Mouse (Mus musculus) intestine, embryonic 16.5 days (tissue): Measurements from ENCODE around the gene Rnf180. TPM values are rescaled to one million over a fixed set of nuclear protein-coding genes. Genes with fewer than 3 reads are reported as not detected.

ENCODE experiments used
- ATAC-seq: fragments of 200-750 bp; cut with Nextera tagmentation; 2 replicates; pipeline ENCODE4 v1.8.0; 2017; ENCODE audit warnings: moderate TSS enrichment, moderate library complexity
- H3K27ac ChIP-seq: fragments of 300-500 bp; sonication (generic); 2 replicates; pipeline ENCODE4 v1.5.1; 2014; ENCODE audit warnings: mild to moderate bottlenecking, low read length
- H3K27me3 ChIP-seq: fragments of 300-500 bp; sonication (generic); replicated peaks from 2 replicates; pipeline ENCODE4 v1.6.1; 2014; ENCODE audit warnings: low read length, control low read depth, mixed read lengths; ENCODE audit not compliant: control insufficient read depth, insufficient read depth
- H3K36me3 ChIP-seq: fragments of 300-500 bp; sonication (generic); 2 replicates; pipeline ENCODE4 v1.6.1; 2014; ENCODE audit warnings: low read length, control low read depth; ENCODE audit not compliant: control insufficient read depth, insufficient read depth
- H3K4me1 ChIP-seq: fragments of 300-500 bp; sonication (generic); 2 replicates; pipeline ENCODE4 v1.6.1; 2014; ENCODE audit warnings: low read length, control low read depth, mixed read lengths; ENCODE audit not compliant: control insufficient read depth, insufficient read depth
- H3K4me2 ChIP-seq: fragments of 300-500 bp; sonication (generic); 2 replicates; pipeline ENCODE4 v1.6.1; 2014; ENCODE audit warnings: low read depth, low read length, control low read depth
- H3K4me3 ChIP-seq: fragments of 300-500 bp; sonication (generic); 2 replicates; pipeline ENCODE4 v1.5.1; 2014; ENCODE audit warnings: mild to moderate bottlenecking, low read length
- H3K9ac ChIP-seq: fragments of 300-500 bp; sonication (generic); 2 replicates; pipeline ENCODE4 v1.6.1; 2014; ENCODE audit warnings: low read depth, low read length
- H3K9me3 ChIP-seq: fragments of 300-500 bp; sonication (generic); 2 replicates; pipeline ENCODE4 v1.6.1; 2016; ENCODE audit warnings: low read length, control low read depth; ENCODE audit not compliant: control insufficient read depth
- WGBS: fragments of 180-500 bp; shearing (Covaris S2); extraction: QIAGEN DNeasy Blood & Tissue Kit; methylation state at CpG from one replicate; pipeline ENCODE4 v1.1.7; 2014; 5-methylcytosine and 5-hydroxymethylcytosine counted together
- polyA plus RNA-seq: library from polyadenylated mRNA; unstranded; fragments of >200 nt; fragmentation: Nextera tagmentation; extraction: Ambion mirVana; gene quantifications from 2 replicates; pipeline ENCODE4 v1.2.1, GENCODE M21; 2015

Gene Rnf180
- polyA plus RNA-seq, 1 experiment from 2014 or later, result 2.4 TPM

DNA sequence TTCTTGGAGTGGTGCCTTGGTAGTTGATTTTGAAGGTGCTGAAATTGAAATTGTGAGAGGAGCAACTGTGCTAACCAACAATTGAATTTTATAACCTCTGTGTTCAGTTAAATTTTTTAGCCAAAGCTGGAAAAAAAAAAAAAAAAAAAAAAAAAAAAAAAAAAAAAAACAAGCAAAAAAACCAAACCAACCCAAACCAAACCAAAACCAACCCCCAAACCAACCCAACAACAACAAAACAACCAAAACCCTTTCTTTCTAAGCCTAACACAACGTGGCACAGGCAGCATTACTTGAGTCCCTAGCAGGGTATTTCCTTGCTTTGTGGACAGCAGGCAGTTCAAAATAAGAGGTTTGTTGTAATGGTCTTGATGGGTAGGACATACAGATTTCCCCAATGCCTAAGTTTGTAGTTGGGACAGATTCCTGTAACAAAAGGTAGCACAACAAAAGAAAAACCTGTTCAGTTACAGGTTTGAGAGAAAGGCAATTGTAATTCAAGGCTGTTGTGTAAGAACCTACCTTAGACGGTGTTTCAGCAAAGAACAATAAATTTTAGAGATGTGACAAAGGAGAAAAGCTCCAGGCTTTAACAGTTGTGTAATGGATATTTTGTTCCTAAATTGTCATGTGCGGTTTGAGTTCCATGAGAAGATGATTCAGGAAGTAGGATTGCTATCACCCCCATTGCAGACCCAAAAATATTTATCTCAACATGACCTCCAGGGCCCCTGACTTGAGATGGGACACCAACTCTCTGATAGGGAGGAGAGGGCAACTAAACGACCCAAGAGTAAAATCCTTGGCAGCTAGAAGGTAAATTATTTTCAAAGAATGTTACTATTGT, 4.8 kb upstream of the Rnf180 start:
- ATAC-seq, result no peak
- 0 out of 2 replicates have a peak, but pooled peaks cover 3% of the 10 kb centered on the region for H3K27me3 ChIP-seq
- H3K4me2 ChIP-seq, result no peak overlapping the region
- no peak overlapping the region for H3K9ac ChIP-seq
- H3K4me3 ChIP-seq, result no peak overlapping the region
- H3K27ac ChIP-seq, result no peak overlapping the region
- H3K36me3 ChIP-seq, result no peaks in the 10 kb centered on the region
- 0 out of 2 replicates have a peak, but pooled peaks cover 3% of the 10 kb centered on the region for H3K4me1 ChIP-seq
- no peaks in the 10 kb centered on the region for H3K9me3 ChIP-seq
- WGBS, result 57% methylated on average over 4 of the region's 4 CpGs

DNA sequence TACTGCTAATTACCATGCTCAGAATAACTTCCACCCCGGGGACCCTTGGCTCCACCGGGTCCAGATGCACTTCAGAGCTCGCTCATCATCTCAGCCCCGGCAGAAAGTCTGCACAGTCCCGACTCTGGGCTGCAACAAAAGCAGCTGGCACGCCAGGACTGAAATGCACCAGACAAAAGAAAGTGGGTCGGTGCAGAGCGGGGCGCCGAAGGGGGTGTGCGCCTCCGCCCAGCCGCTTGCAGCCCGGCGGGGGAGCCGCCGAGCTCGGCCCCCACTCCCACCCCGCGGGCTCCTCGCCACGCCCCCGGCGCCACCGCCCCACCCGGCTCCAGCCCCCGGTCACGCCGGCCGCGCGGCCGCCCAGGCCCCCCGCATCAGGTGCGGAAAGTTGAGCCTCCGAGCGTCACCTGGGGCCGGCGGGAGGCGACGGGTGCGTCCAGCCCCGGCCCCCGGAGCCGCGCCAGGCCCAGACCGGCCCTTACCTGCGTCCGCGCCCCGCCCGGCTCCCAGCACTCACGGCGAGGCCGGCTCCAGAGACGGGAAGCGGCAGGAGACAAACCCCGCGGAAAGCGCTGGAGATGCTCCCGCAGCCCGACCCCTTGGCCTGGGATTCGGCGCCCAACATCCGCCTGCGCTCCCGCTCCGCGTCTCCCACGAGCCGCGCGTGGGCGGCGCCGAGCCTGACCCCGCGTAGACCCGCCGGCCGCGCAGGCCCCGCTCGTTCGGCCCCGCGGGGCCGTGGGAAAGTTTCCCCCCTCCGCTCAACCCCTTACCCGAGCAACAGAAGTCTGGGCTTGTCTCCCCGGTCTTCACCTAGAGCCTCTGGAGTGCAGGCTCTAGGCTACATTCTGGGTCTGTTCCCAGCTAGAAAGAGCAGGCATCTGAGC, 591 bp downstream of the Rnf180 start:
- Histone ChIP-seq H3K4me2 (peak overlapping the region; percentile 94), H3K9ac (peak overlapping the region; percentile 77), H3K36me3 (no peaks in the 10 kb centered on the region), H3K27ac (no peak overlapping the region), H3K4me1 (0 out of 2 replicates have a peak, but pooled peaks cover 4% of the 10 kb centered on the region), H3K27me3 (0 out of 2 replicates have a peak, but pooled peaks cover 3% of the 10 kb centered on the region), H3K9me3 (no peaks in the 10 kb centered on the region), H3K4me3 (peak overlapping the region; percentile 73)
- WGBS, result 1% methylated on average over 59 of the region's 91 CpGs
- ATAC-seq, result peak; percentile 91

DNA sequence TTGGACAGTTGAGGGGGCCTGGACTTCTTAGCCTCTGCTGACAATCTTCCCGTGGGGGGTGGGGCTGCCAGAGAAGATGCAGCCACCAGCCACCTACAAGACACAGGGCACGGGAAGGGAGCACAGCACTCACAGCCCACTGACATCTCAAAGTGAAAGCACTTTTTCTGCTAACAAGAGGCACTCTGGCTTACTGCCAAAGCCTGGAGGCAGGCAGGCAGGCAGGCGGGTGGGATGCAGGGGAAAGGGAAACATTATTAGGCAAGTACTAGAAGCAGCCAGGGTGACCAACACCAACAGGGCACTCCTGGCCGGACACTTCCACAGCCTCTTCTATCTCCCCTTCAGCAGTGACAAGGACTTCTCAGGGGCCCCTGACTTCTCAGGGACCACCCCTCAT, 2.8 kb downstream of the Rnf180 start:
- H3K4me3 ChIP-seq, result no peak overlapping the region
- H3K9me3 ChIP-seq, result no peaks in the 10 kb centered on the region
- WGBS, result 29% methylated on average over 4 of the region's 4 CpGs
- no peaks in the 10 kb centered on the region for H3K36me3 ChIP-seq
- peak; percentile 14; the same call in 1 of the 2 replicates for ATAC-seq
- 0 out of 2 replicates have a peak, but pooled peaks cover 4% of the 10 kb centered on the region for H3K4me1 ChIP-seq
- no peak overlapping the region for H3K27ac ChIP-seq
- H3K4me2 ChIP-seq, result peak overlapping the region; percentile 11; the same call in 1 of the 2 replicates
- 0 out of 2 replicates have a peak, but pooled peaks cover 3% of the 10 kb centered on the region for H3K27me3 ChIP-seq
- H3K9ac ChIP-seq, result 0 out of 2 replicates have a peak overlapping the region, but pooled peaks have one; percentile 2

DNA sequence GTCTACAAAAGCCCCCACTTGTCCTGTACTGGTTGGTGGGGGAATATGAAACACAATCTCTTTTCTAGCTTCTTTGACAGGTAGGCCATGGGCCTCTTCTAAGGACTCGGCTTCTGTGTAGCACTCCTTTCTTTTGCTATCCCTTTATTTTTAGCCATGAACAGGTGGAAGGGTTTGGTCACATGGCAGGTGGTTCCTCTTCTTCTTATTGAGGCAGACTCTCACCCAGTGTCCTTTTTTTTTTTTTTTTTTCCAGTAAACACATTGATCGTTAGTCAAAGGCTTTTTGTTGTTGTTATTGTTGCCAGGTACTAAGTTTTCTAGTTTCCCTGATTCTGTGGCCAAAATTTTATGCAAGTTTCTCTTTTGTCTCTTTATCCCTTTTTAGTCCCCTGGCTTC, 4.0 kb downstream of the Rnf180 start:
- Histone ChIP-seq H3K9ac (no peak overlapping the region), H3K9me3 (no peaks in the 10 kb centered on the region), H3K27ac (no peak overlapping the region), H3K4me3 (no peak overlapping the region), H3K4me2 (no peak overlapping the region), H3K4me1 (0 out of 2 replicates have a peak, but pooled peaks cover 4% of the 10 kb centered on the region), H3K36me3 (no peaks in the 10 kb centered on the region), H3K27me3 (0 out of 2 replicates have a peak, but pooled peaks cover 3% of the 10 kb centered on the region)
- WGBS, result 86% methylated on average over 2 of the region's 2 CpGs
- ATAC-seq, result no peak

DNA sequence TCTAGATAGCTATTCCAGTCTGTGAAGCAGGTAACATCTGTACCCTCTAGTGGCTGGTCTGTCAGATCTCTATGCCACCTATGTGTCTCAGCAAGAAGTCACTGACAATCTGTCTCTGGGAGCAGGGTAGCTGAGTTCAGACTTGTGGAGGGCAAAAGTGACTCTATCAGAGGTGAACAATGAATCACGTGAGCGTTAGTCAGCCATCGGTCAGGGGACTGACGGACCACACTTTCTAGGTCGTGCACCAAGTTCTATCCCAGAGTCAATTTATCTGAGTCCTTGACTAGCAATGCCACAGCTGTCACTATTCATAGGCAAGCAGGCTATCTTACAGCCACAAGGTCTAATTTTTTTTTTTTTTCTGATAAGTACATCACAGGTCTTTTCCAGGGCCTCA, 4.6 kb downstream of the Rnf180 start:
- H3K9me3 ChIP-seq, result no peaks in the 10 kb centered on the region
- no peak overlapping the region for H3K4me2 ChIP-seq
- H3K4me1 ChIP-seq, result 0 out of 2 replicates have a peak, but pooled peaks cover 4% of the 10 kb centered on the region
- no peak overlapping the region for H3K9ac ChIP-seq
- H3K27ac ChIP-seq, result no peak overlapping the region
- H3K4me3 ChIP-seq, result no peak overlapping the region
- no peak for ATAC-seq
- H3K36me3 ChIP-seq, result no peaks in the 10 kb centered on the region
- H3K27me3 ChIP-seq, result 0 out of 2 replicates have a peak, but pooled peaks cover 3% of the 10 kb centered on the region
- 92% methylated on average over 5 of the region's 5 CpGs for WGBS

DNA sequence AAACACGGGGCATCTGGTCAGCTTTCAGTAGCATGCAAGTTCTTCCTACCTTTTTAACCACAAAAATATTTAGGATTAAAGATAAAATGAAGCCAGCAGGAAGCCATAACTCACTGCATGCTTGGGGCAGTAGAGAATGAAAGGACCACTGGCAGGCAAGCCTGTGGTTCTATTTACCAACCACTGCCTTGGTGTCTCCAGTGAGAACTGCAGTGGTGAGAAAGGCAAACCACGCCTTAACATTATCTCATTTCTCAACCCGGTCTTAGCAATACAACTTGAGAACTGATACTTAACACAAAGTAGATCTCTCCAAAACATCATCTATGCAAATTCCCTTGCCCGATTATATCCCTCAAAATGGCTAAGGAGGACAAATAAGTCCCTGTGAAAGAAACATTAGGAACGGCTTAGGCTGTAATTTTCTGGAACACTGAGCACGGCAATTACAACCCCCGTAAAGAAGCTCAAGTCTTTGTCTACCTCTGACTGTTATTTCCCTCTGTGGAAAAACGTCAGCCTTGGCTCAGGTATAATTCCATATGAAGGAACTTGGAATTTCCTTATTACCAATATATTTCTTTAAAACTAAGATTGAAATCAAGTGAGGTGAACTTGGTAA, 15.1 kb downstream of the Rnf180 start:
- no peak overlapping the region for H3K27ac ChIP-seq
- no peak overlapping the region for H3K4me2 ChIP-seq
- H3K4me1 ChIP-seq, result no peaks in the 10 kb centered on the region
- H3K9me3 ChIP-seq, result no peaks in the 10 kb centered on the region
- ATAC-seq, result no peak
- H3K36me3 ChIP-seq, result no peaks in the 10 kb centered on the region
- H3K27me3 ChIP-seq, result no peaks in the 10 kb centered on the region
- H3K9ac ChIP-seq, result no peak overlapping the region
- 78% methylated on average over 8 of the region's 8 CpGs for WGBS
- no peak overlapping the region for H3K4me3 ChIP-seq

DNA sequence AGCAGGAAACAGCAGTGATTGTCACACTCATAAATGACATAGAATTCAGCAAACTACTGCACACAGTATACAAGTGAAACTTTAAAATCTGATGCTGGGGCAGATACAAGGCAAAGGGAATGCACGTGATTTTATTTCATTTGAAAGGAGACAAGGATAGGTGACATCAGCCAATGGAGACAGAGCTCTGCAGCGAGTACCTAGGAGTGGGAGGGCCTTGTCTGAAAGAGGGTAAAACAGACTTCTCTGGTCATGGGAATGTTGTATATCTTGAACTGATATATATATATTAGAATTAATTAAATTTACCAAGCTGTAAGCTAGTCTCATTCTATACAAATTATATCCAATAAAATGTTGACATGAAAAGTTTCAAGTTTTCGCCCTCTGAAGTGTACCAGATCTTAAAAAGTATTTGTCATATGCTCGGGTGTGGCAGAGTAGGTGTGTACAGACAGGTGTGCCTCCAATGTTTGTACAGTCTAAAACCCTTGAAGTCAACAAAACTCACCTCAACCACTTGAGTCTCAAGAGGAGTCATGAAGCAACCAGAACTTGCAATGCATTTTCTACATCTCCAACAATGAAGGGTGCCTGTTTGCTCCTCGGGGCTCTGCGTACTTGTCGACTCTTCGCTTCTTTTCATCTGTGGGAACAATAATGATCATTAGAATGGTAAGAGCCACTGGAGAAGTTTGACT, 24.1 kb downstream of the Rnf180 start:
- Histone ChIP-seq H3K27me3 (no peaks in the 10 kb centered on the region), H3K4me1 (no peaks in the 10 kb centered on the region), H3K4me3 (no peak overlapping the region), H3K4me2 (no peak overlapping the region), H3K36me3 (no peaks in the 10 kb centered on the region), H3K9me3 (no peaks in the 10 kb centered on the region), H3K27ac (no peak overlapping the region), H3K9ac (no peak overlapping the region)
- 87% methylated on average over 8 of the region's 8 CpGs for WGBS
- no peak for ATAC-seq

DNA sequence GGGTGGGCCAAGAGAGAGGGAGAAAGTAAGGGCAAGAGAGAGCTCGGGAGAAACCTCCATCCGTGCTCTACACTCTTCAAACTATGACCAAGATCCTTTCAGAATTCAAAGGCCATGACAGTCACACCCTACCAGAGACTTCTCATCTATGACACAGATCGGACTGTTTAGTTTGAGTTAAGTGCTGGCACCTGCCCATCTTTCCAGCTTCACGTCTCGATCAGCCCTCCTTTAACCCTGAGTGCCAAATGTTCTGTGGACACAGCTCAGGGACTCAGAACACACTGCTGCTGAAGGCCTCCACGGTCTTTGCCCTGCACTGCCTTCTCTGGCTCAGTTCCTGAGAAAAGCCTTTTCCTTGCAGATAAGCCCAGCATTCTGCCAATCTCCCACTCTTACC, 27.2 kb downstream of the Rnf180 start:
- H3K4me2 ChIP-seq, result no peak overlapping the region
- H3K36me3 ChIP-seq, result no peaks in the 10 kb centered on the region
- H3K4me1 ChIP-seq, result no peaks in the 10 kb centered on the region
- no peak for ATAC-seq
- H3K27ac ChIP-seq, result no peak overlapping the region
- no peak overlapping the region for H3K4me3 ChIP-seq
- no peak overlapping the region for H3K9ac ChIP-seq
- 78% methylated on average over 6 of the region's 6 CpGs for WGBS
- no peaks in the 10 kb centered on the region for H3K27me3 ChIP-seq
- H3K9me3 ChIP-seq, result no peaks in the 10 kb centered on the region
